Mouse (Mus musculus) E14TG2a.4 (cell line): ENCODE data around the gene Ccer2.

Source experiments
- CTCF ChIP-seq: conservative IDR thresholded peaks from 2 replicates; pipeline ENCODE4 v1.5.1; 2014; ENCODE audit warnings: low read length
- NANOG ChIP-seq: IDR thresholded peaks from 2 replicates; pipeline ENCODE4 v1.6.1; 2014; ENCODE audit warnings: borderline replicate concordance, low read length, mixed read lengths

DNA sequence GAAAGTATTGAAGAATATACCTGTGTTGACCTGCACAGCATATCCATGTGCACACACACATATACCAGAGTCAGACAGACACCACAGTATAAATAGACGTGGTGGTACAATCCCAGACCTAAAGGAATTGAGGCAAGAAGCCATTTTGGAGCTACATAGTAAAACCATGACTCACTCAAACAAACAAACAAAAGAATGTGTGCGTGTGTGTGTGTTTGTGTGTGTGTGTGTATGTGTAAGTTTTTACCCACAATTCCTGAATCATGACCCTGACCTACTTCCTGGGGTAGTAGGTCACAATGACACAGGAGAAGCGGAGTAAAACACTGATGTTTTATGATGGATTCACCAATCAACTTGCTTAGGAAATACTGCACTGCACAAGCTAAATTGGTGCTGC, 45.5 kb downstream of the Ccer2 start:
- TF ChIP-seq CTCF (no peak), NANOG (no peak)
